Mouse (Mus musculus): ENCODE measurements around the gene Cenpj. TPM values are rescaled to one million over a fixed set of nuclear protein-coding genes. Genes with fewer than 3 reads are reported as not detected.

Cenpj gene
- polyA plus RNA-seq, 1 experiment from 2014 or later, result 13.5 TPM

GRCm38 (mm10) chr14:56552924-56553323 is 22.3 kb downstream of the Cenpj start:
- H3K9ac ChIP-seq, result no peak overlapping the region
- H3K27me3 ChIP-seq (ENCODE audit: insufficient read depth, low read length), result no peaks in the 10 kb centered on the region
- no peak overlapping the region for H3K27ac ChIP-seq (ENCODE audit: low read depth)
- no peak for ATAC-seq (ENCODE audit: insufficient read depth)
- H3K4me1 ChIP-seq (ENCODE audit: insufficient read depth), result no peaks in the 10 kb centered on the region
- H3K9me3 ChIP-seq (ENCODE audit: low read depth, low read length), result no peaks in the 10 kb centered on the region
- no peak overlapping the region for H3K4me2 ChIP-seq
- peaks cover 39% of the 10 kb centered on the region for H3K36me3 ChIP-seq (ENCODE audit: insufficient read depth)
- WGBS, result 86% methylated on average over 6 of the region's 6 CpGs
- no peak for DNase-seq
- no peak overlapping the region for H3K4me3 ChIP-seq (ENCODE audit: low read depth, low read length)
- TF ChIP-seq CTCF (IDR thresholded peaks at IDR 0.05; ENCODE audit: low read depth), result no peak

- Histone ChIP-seq H3K4me3 (ENCODE audit: low read depth, low read length) (no peak overlapping the region), H3K9me3 (ENCODE audit: low read depth, low read length) (no peaks in the 10 kb centered on the region), H3K36me3 (ENCODE audit: insufficient read depth) (peaks cover 33% of the 10 kb centered on the region), H3K4me2 (no peak overlapping the region), H3K4me1 (ENCODE audit: insufficient read depth) (no peaks in the 10 kb centered on the region), H3K9ac (no peak overlapping the region), H3K27me3 (ENCODE audit: insufficient read depth, low read length) (no peaks in the 10 kb centered on the region), H3K27ac (ENCODE audit: low read depth) (no peak overlapping the region)
- no peak for DNase-seq
- no peak for TF ChIP-seq CTCF (IDR thresholded peaks at IDR 0.05; ENCODE audit: low read depth)
- no peak for ATAC-seq (ENCODE audit: insufficient read depth)
- 93% methylated on average over 4 of the region's 4 CpGs for WGBS
Observed at GRCm38 (mm10) chr14:56550960-56551359, 24.3 kb downstream of the Cenpj start.

GRCm38 (mm10) chr14:56545491-56545890 is 29.7 kb downstream of the Cenpj start:
- ATAC-seq (ENCODE audit: insufficient read depth) (no peak), DNase-seq (no peak)
- no peak overlapping the region for H3K4me3 ChIP-seq (ENCODE audit: low read depth, low read length)
- no peak for TF ChIP-seq CTCF (IDR thresholded peaks at IDR 0.05; ENCODE audit: low read depth)
- H3K4me2 ChIP-seq, result no peak overlapping the region
- no peaks in the 10 kb centered on the region for H3K9me3 ChIP-seq (ENCODE audit: low read depth, low read length)
- WGBS, result 90% methylated on average over 4 of the region's 4 CpGs
- peaks cover 17% of the 10 kb centered on the region; the same call in 1 of the 2 replicates for H3K36me3 ChIP-seq (ENCODE audit: insufficient read depth)
- H3K4me1 ChIP-seq (ENCODE audit: insufficient read depth), result no peaks in the 10 kb centered on the region
- H3K27me3 ChIP-seq (ENCODE audit: insufficient read depth, low read length), result no peaks in the 10 kb centered on the region
- no peak overlapping the region for H3K9ac ChIP-seq
- no peak overlapping the region for H3K27ac ChIP-seq (ENCODE audit: low read depth)

DNA sequence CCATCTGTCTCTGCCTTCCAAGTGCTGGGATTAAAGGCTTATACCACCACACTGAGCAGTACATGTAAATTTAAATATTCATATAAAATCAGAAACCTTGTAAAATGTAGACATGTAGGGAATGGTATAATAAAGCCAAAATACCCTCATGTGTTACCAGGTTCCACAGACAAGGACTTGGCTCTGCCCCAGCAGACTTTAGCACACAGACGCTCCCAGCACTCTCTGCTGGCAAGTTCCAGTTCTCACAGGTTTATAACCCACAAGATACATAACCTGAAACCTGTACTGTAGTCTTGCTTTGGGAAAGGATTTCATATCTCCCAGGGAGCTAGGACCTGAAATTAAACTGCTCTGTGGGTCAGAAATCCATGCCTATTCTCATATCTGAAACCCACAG is 30.3 kb downstream of the Cenpj start:
- Histone ChIP-seq H3K4me3 (ENCODE audit: low read depth, low read length) (no peak overlapping the region), H3K4me1 (ENCODE audit: insufficient read depth) (no peaks in the 10 kb centered on the region), H3K27ac (ENCODE audit: low read depth) (no peak overlapping the region), H3K9ac (no peak overlapping the region), H3K36me3 (ENCODE audit: insufficient read depth) (peaks cover 14% of the 10 kb centered on the region; the same call in 1 of the 2 replicates), H3K4me2 (no peak overlapping the region), H3K27me3 (ENCODE audit: insufficient read depth, low read length) (no peaks in the 10 kb centered on the region), H3K9me3 (ENCODE audit: low read depth, low read length) (no peaks in the 10 kb centered on the region)
- TF ChIP-seq CTCF (IDR thresholded peaks at IDR 0.05; ENCODE audit: low read depth), result no peak
- ATAC-seq (ENCODE audit: insufficient read depth), result no peak
- 81% methylated on average over 1 of the region's 1 CpGs for WGBS
- no peak for DNase-seq

GRCm38 (mm10) chr14:56530788-56531187 is 44.4 kb downstream of the Cenpj start:
- no peak overlapping the region for H3K4me2 ChIP-seq
- H3K9me3 ChIP-seq (ENCODE audit: low read depth, low read length), result no peaks in the 10 kb centered on the region
- ATAC-seq (ENCODE audit: insufficient read depth) (no peak), DNase-seq (no peak)
- TF ChIP-seq CTCF (IDR thresholded peaks at IDR 0.05; ENCODE audit: low read depth), result no peak
- no peak overlapping the region for H3K4me3 ChIP-seq (ENCODE audit: low read depth, low read length)
- no peak overlapping the region for H3K9ac ChIP-seq
- 87% methylated on average over 2 of the region's 2 CpGs for WGBS
- no peaks in the 10 kb centered on the region for H3K27me3 ChIP-seq (ENCODE audit: insufficient read depth, low read length)
- peaks cover 41% of the 10 kb centered on the region for H3K36me3 ChIP-seq (ENCODE audit: insufficient read depth)
- no peaks in the 10 kb centered on the region for H3K4me1 ChIP-seq (ENCODE audit: insufficient read depth)
- no peak overlapping the region for H3K27ac ChIP-seq (ENCODE audit: low read depth)

DNA sequence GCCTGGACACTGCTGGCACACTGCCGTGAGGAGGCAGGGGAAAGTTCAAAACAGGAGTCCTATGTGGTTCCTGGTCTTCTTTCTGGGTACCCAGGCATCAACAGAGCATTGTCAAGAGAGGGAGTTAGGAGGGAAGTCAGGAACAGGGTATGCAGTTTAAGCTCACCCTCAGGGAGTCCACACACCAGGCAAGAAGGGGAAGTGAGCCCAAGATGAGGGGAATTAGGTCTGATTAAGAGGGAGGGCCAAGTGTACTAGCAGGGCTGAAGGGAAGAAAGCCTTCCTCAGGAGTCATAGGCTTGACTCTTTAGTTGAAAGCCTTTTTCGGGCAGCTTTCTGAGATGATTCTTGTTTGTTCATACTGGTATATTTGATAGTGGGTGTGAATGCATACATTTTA is 60.5 kb downstream of the Cenpj start:
- Histone ChIP-seq H3K27ac (ENCODE audit: low read depth) (no peak overlapping the region), H3K4me2 (no peak overlapping the region), H3K27me3 (ENCODE audit: insufficient read depth, low read length) (no peaks in the 10 kb centered on the region), H3K36me3 (ENCODE audit: insufficient read depth) (no peaks in the 10 kb centered on the region), H3K4me3 (ENCODE audit: low read depth, low read length) (no peak overlapping the region), H3K9ac (no peak overlapping the region), H3K4me1 (ENCODE audit: insufficient read depth) (no peaks in the 10 kb centered on the region), H3K9me3 (ENCODE audit: low read depth, low read length) (no peaks in the 10 kb centered on the region)
- ATAC-seq (ENCODE audit: insufficient read depth) (no peak), DNase-seq (no peak)
- TF ChIP-seq CTCF (IDR thresholded peaks at IDR 0.05; ENCODE audit: low read depth), result no peak
- WGBS, result 82% methylated on average over 2 of the region's 2 CpGs

DNA sequence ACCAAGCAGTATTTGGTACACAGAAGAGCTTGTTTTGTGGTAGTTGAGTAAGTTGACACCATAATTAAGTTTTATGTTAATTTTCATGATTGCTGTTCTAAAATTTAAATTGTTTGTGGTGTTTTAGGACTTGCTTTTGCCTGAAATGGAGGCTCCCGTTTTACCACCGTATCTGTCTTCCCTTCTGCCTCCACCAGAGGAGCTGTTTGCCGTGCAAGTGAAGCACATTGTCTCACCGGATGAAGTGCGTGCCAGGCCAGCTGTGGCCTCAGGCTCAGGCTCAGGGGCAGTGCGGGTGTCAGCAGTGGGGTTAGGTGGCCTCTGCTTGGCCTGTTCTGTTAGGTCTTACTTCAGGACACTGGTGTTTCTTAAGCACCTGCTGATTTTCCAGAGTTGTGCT is 63.1 kb downstream of the Cenpj start:
- Histone ChIP-seq H3K4me1 (ENCODE audit: insufficient read depth) (no peaks in the 10 kb centered on the region), H3K4me2 (no peak overlapping the region), H3K9ac (no peak overlapping the region), H3K36me3 (ENCODE audit: insufficient read depth) (no peaks in the 10 kb centered on the region), H3K27ac (ENCODE audit: low read depth) (no peak overlapping the region), H3K4me3 (ENCODE audit: low read depth, low read length) (no peak overlapping the region), H3K9me3 (ENCODE audit: low read depth, low read length) (no peaks in the 10 kb centered on the region), H3K27me3 (ENCODE audit: insufficient read depth, low read length) (no peaks in the 10 kb centered on the region)
- DNase-seq (peak; percentile 61), ATAC-seq (ENCODE audit: insufficient read depth) (no peak)
- TF ChIP-seq CTCF (IDR thresholded peaks at IDR 0.05; ENCODE audit: low read depth), result peak; percentile 65
- WGBS, result 28% methylated on average over 6 of the region's 6 CpGs

DNA sequence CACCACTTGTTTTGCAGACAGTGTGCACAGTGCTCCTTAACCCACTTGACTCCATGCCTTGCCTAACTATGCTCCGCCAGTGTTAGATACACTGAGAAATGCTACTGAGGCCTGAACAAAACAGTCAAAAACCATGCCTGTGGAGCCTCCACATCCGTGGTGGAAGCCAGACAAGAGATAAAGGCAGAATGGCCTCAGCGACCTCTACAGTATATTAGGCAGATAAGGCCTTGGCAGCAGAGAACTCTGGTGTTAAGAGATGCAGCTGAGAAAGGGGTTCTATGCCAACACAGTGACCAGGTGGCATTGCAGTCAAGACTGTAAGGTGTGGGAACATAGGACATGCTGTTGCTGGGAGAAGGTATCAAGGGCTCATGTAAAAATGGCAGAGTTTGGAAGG is 68.5 kb downstream of the Cenpj start:
- no peak overlapping the region for H3K4me3 ChIP-seq (ENCODE audit: low read depth, low read length)
- H3K36me3 ChIP-seq (ENCODE audit: insufficient read depth), result no peaks in the 10 kb centered on the region
- no peaks in the 10 kb centered on the region for H3K4me1 ChIP-seq (ENCODE audit: insufficient read depth)
- no peaks in the 10 kb centered on the region for H3K27me3 ChIP-seq (ENCODE audit: insufficient read depth, low read length)
- ATAC-seq (ENCODE audit: insufficient read depth) (no peak), DNase-seq (no peak)
- no peak overlapping the region for H3K9ac ChIP-seq
- WGBS, result 65% methylated on average over 3 of the region's 3 CpGs
- H3K9me3 ChIP-seq (ENCODE audit: low read depth, low read length), result no peaks in the 10 kb centered on the region
- no peak for TF ChIP-seq CTCF (IDR thresholded peaks at IDR 0.05; ENCODE audit: low read depth)
- no peak overlapping the region for H3K27ac ChIP-seq (ENCODE audit: low read depth)
- no peak overlapping the region for H3K4me2 ChIP-seq
